Mouse (Mus musculus) midbrain, embryonic 10.5 days (tissue): ENCODE results near the gene Rpl27. TPM values are rescaled to one million over a fixed set of nuclear protein-coding genes. Genes with fewer than 3 reads are reported as not detected.
"Not testable (repeated sequence)": the region's sequence is repeated elsewhere in the genome, so short reads cannot be mapped to it uniquely, and the experiment has no call there.

Source experiments
- DNase-seq: peaks from one replicate; pipeline ENCODE4 v3.0.0-alpha.2; 2017; ENCODE audit warnings: low spot score
- H3K27ac ChIP-seq: fragments of 300-500 bp; sonication (generic); replicated peaks from 2 replicates; pipeline ENCODE4 v1.5.1; 2016; ENCODE audit warnings: mild to moderate bottlenecking
- H3K27me3 ChIP-seq: fragments of 300-500 bp; sonication (generic); 2 replicates; pipeline ENCODE4 v1.6.1; 2016; ENCODE audit warnings: low read depth, mild to moderate bottlenecking; ENCODE audit not compliant: poor library complexity, severe bottlenecking
- H3K36me3 ChIP-seq: fragments of 300-500 bp; sonication (generic); 2 replicates; pipeline ENCODE4 v1.6.1; 2016; ENCODE audit warnings: mild to moderate bottlenecking, moderate library complexity
- H3K4me1 ChIP-seq: fragments of 300-500 bp; sonication (generic); 2 replicates; pipeline ENCODE4 v1.6.1; 2016
- H3K4me3 ChIP-seq: fragments of 300-500 bp; sonication (generic); 2 replicates; pipeline ENCODE4 v1.5.1; 2016; ENCODE audit warnings: mild to moderate bottlenecking, moderate library complexity
- H3K9me3 ChIP-seq: fragments of 300-500 bp; sonication (generic); replicated peaks from 2 replicates; pipeline ENCODE4 v1.6.1; 2016; ENCODE audit warnings: mild to moderate bottlenecking
- WGBS: fragments of 180-500 bp; shearing (Covaris S2); methylation state at CpG from one replicate; pipeline ENCODE4 v1.1.7; 2016; 5-methylcytosine and 5-hydroxymethylcytosine counted together
- polyA plus RNA-seq: library from polyadenylated mRNA; unstranded; fragments of >200 nt; fragmentation: Nextera tagmentation; extraction: Ambion mirVana; gene quantifications from 2 replicates; pipeline ENCODE4 v1.2.1, GENCODE M21; 2016

Rpl27 gene
- polyA plus RNA-seq, 1 experiment from 2014 or later: 448 TPM

DNA sequence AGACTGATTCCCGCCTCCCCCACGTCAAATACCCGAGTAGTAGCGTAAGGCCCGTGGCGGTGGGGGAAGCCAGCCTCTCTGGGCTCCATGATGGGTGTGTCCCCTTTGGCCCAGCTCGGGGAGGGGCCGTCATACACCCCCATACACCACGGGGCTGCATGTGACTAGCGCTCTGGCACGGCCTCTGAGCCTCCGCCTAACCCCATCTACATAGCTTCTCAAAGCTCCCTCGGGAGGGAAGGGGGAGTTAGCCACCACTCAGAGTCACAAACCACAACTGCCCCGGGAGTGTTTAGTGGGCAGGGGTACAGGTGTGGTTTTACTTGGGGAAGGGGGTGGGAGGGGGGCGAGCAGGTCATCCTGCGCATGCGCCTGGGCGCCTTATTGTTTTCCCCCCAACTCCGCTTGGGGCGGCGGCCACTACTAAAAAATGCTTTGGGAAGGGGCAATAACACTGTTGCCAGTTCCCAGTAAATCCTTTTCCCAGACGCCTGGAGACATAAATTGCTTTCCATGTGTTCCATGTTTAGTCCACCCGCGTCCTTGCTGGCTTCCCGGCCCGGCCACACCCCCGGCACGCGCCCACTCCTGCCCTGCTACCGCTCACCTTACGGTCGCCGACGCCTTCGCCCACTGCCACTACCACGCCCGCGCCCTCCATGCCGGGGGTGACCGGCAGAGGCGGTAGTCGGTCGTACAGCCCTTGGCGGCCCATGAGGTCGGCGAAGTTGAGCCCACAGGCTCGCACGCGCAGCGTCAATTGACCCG is 23.2 kb downstream of the Rpl27 start:
- WGBS: under 1% methylated on average over 51 of the region's 51 CpGs
- Histone ChIP-seq H3K4me1 (peaks cover 88% of the 10 kb centered on the region), H3K36me3 (peaks cover 19% of the 10 kb centered on the region), H3K9me3 (no peaks in the 10 kb centered on the region), H3K27ac (peak overlapping the region; percentile 82), H3K4me3 (peak overlapping the region; percentile 68), H3K27me3 (peaks cover 31% of the 10 kb centered on the region)
- peak; percentile 60 for DNase-seq

GRCm38 (mm10) chr11:101465869-101466551 is 23.9 kb downstream of the Rpl27 start, which contains the start of gene Vat1:
Vat1 (minus strand) TSS chr11:101466230.
- Histone ChIP-seq H3K4me1 (peaks cover 93% of the 10 kb centered on the region), H3K4me3 (peak within 1 kb of the TSS; percentile 79), H3K27me3 (peaks cover 38% of the 10 kb centered on the region), H3K36me3 (peaks cover 21% of the 10 kb centered on the region), H3K27ac (peak within 1 kb of the TSS; percentile 82), H3K9me3 (no peaks in the 10 kb centered on the region)
- 1% methylated on average over 60 of the region's 60 CpGs for WGBS
- peak; percentile 73 for DNase-seq

- 65% methylated on average over 5 of the region's 5 CpGs for WGBS
- H3K4me1 ChIP-seq: peaks cover 93% of the 10 kb centered on the region
- H3K9me3 ChIP-seq, DNase-seq, H3K27ac ChIP-seq: not testable (repeated sequence)
- peaks cover 21% of the 10 kb centered on the region for H3K36me3 ChIP-seq
- H3K27me3 ChIP-seq: peaks cover 40% of the 10 kb centered on the region
- H3K4me3 ChIP-seq: peak overlapping the region; percentile 68
Observed at GRCm38 (mm10) chr11:101466552-101466950, 24.5 kb downstream of the Rpl27 start.

DNA sequence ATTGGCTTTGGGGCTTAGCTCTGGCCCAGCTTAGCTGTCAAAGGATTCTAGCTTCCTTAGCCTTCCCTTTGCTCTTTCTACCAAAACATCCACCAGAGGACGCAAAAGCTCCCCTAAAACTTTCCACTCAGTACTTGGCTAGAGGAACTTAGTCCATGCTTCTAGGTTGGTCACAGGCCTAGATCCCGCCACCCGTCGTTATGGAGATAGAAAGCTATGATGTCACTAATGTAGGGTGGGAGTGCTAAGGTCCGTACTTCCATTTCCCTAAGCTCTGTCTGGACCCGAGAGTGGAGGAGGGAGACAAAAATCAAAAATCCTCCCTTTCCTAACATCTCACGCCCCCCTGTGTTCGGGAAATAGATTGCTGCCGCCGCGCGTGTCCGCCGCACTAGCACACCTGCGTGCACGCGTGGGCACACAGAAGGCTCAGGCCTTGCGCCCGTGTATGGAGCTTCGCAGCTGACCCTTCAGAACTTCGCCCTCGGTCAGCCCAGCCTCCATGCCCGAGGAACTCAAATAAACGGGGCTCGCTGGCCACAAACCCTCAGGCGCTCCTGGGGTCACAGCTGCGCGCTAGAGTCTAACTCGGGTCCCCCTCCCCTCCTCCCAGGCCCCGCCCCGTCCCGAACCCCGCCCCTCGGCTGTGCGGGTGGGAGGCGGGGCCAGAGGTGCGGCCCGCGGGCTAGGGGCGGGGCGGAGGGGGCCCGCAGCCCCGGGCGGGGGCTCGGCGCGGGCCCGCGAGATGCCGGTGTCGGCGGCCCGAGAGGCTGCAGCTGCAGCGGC is 25.6 kb downstream of the Rpl27 start:
- H3K27ac ChIP-seq: peak overlapping the region; percentile 91
- H3K36me3 ChIP-seq: peaks cover 23% of the 10 kb centered on the region
- H3K4me1 ChIP-seq: peaks cover 91% of the 10 kb centered on the region
- under 1% methylated on average over 54 of the region's 54 CpGs for WGBS
- H3K9me3 ChIP-seq: no peaks in the 10 kb centered on the region
- peak; percentile 86 for DNase-seq
- peak overlapping the region; percentile 79 for H3K4me3 ChIP-seq
- H3K27me3 ChIP-seq: peaks cover 40% of the 10 kb centered on the region

DNA sequence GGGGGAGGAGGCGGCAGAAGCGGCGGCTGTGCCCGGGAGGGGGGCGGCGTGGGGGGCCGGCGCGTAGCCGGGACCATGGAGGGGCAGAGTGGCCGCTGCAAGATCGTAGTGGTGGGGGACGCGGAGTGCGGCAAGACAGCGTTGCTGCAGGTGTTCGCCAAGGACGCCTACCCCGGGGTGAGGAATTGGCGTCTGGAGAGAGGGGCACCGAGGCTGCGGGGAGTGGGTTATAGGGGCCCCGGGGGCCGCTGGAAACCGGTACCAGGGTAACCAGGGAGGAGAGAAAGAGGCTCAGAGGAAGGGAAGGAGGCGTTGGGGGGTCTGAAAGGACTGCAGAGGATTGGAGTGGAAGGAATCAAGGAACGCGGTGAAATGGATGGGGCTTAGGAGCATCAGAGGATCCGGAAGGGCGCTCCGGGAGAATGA is 26.2 kb downstream of the Rpl27 start:
- peak; percentile 75 for DNase-seq

GRCm38 (mm10) chr11:101468731-101469130 is 26.6 kb downstream of the Rpl27 start:
- Histone ChIP-seq H3K9me3 (no peaks in the 10 kb centered on the region), H3K27me3 (peaks cover 40% of the 10 kb centered on the region), H3K27ac (peak overlapping the region; percentile 91), H3K4me3 (peak overlapping the region; percentile 79), H3K36me3 (peaks cover 23% of the 10 kb centered on the region), H3K4me1 (peaks cover 81% of the 10 kb centered on the region)
- DNase-seq: no peak
- WGBS: 6% methylated on average over 13 of the region's 13 CpGs

More for the DNA sequence above, 26.2 kb downstream of the Rpl27 start:
- no peaks in the 10 kb centered on the region for H3K9me3 ChIP-seq
- peaks cover 40% of the 10 kb centered on the region for H3K27me3 ChIP-seq
- peaks cover 85% of the 10 kb centered on the region for H3K4me1 ChIP-seq
- H3K4me3 ChIP-seq: peak overlapping the region; percentile 79
- WGBS: under 1% methylated on average over 31 of the region's 31 CpGs
- peaks cover 23% of the 10 kb centered on the region for H3K36me3 ChIP-seq
- H3K27ac ChIP-seq: peak overlapping the region; percentile 91

DNA sequence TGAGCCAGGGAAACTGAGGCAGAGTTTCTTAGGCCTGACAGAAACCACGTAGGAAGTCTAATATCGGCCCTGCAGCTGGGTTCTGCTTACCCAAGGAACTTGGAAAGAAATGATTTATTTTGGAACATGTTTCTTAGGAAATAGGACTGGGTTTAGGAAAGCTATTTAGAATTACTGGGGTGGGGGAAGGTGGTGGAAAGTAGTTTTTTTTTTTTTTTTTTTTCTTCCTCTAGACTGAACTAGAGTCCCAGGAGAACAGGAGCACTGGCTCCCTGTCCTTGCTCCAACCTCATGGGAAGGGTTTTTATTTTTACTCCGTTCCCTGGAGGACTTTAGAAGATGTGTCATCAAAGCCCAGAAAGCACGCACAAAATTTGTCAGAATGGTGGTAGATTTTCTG is 27.1 kb downstream of the Rpl27 start:
- Histone ChIP-seq H3K9me3 (no peaks in the 10 kb centered on the region), H3K36me3 (peaks cover 23% of the 10 kb centered on the region), H3K27me3 (peaks cover 36% of the 10 kb centered on the region), H3K4me1 (peaks cover 77% of the 10 kb centered on the region), H3K27ac (0 out of 2 replicates have a peak overlapping the region, but pooled peaks have one; percentile 91), H3K4me3 (peak overlapping the region; percentile 79)
- 73% methylated on average over 4 of the region's 4 CpGs for WGBS
- DNase-seq: no peak

- Histone ChIP-seq H3K9me3 (no peaks in the 10 kb centered on the region), H3K36me3 (peaks cover 23% of the 10 kb centered on the region), H3K4me3 (peak overlapping the region; percentile 30; the same call in 1 of the 2 replicates), H3K27me3 (peaks cover 26% of the 10 kb centered on the region), H3K4me1 (peaks cover 71% of the 10 kb centered on the region), H3K27ac (peak overlapping the region; percentile 60)
- no peak for DNase-seq
- WGBS: 13% methylated on average over 7 of the region's 7 CpGs
Observed at GRCm38 (mm10) chr11:101470206-101470605, 28.1 kb downstream of the Rpl27 start.

- 76% methylated on average over 3 of the region's 3 CpGs for WGBS
- no peak for DNase-seq
- peaks cover 54% of the 10 kb centered on the region for H3K4me1 ChIP-seq
- peaks cover 23% of the 10 kb centered on the region for H3K36me3 ChIP-seq
- H3K27me3 ChIP-seq: peaks cover 18% of the 10 kb centered on the region
- H3K4me3 ChIP-seq: no peak overlapping the region
- H3K9me3 ChIP-seq: no peaks in the 10 kb centered on the region
- no peak overlapping the region for H3K27ac ChIP-seq
Observed at GRCm38 (mm10) chr11:101471926-101472325, 29.8 kb downstream of the Rpl27 start.

- H3K27ac ChIP-seq: no peak overlapping the region
- no peaks in the 10 kb centered on the region for H3K9me3 ChIP-seq
- peaks cover 56% of the 10 kb centered on the region for H3K4me1 ChIP-seq
- WGBS: 58% methylated on average over 7 of the region's 7 CpGs
- H3K4me3 ChIP-seq: no peak overlapping the region
- H3K36me3 ChIP-seq: peaks cover 23% of the 10 kb centered on the region
- peaks cover 14% of the 10 kb centered on the region for H3K27me3 ChIP-seq
- no peak for DNase-seq
Observed at GRCm38 (mm10) chr11:101472336-101472735, 30.2 kb downstream of the Rpl27 start.

DNA sequence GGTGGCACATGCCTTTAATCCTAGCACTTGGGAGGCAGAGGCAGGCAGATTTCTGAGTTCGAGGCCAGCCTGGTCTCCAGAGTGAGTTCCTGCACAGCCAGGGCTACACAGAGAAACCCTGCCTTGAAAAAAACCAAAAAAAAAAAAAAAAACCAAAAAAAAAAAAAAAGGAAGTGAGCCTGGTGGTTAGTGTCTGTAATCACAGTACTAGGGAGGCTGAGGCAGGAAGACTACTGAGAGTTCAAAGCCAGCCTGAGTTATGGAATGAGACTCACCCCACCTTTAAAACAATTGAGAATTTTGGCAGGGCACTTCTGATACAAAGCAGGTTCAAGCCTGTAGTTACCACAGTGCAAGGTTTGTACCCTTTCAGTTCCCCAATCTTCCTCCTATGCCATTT is 31.6 kb downstream of the Rpl27 start:
- H3K4me1 ChIP-seq: peaks cover 55% of the 10 kb centered on the region
- H3K27ac ChIP-seq, H3K4me3 ChIP-seq, H3K9me3 ChIP-seq, DNase-seq: not testable (repeated sequence)
- H3K36me3 ChIP-seq: peaks cover 23% of the 10 kb centered on the region
- peaks cover 13% of the 10 kb centered on the region for H3K27me3 ChIP-seq
- 79% methylated on average over 1 of the region's 1 CpGs for WGBS

GRCm38 (mm10) chr11:101474298-101474697 is 32.2 kb downstream of the Rpl27 start:
- WGBS: 86% methylated on average over 5 of the region's 5 CpGs
- DNase-seq: no peak

More at GRCm38 (mm10) chr11:101474298-101474697, 32.2 kb downstream of the Rpl27 start:
- H3K4me3 ChIP-seq: no peak overlapping the region
- peaks cover 23% of the 10 kb centered on the region for H3K36me3 ChIP-seq
- 0 out of 2 replicates have a peak overlapping the region, but pooled peaks have one; percentile 6 for H3K27ac ChIP-seq
- peaks cover 9% of the 10 kb centered on the region; the same call in 1 of the 2 replicates for H3K27me3 ChIP-seq
- H3K9me3 ChIP-seq: no peaks in the 10 kb centered on the region
- H3K4me1 ChIP-seq: peaks cover 55% of the 10 kb centered on the region
